Mouse (Mus musculus) bone marrow, adult 2 months (tissue): ENCODE measurements around the gene Hspe1.

Experiments used
- CTCF ChIP-seq: fragments of 200-500 bp; IDR thresholded peaks from 2 replicates; pipeline ENCODE4 v1.5.1; 2011; ENCODE audit warnings: low read length, control low read depth; ENCODE audit not compliant: control insufficient read depth, insufficient read depth
- POLR2A ChIP-seq: fragments of 200-500 bp; IDR thresholded peaks from 2 replicates; pipeline ENCODE4 v1.6.1; 2011; ENCODE audit warnings: low read depth, mild to moderate bottlenecking, control low read depth, low read length, borderline replicate concordance; ENCODE audit not compliant: control insufficient read depth

- TF ChIP-seq CTCF (no peak), POLR2A (no peak)
Measured at GRCm38 (mm10) chr1:55130190-55130916, 42.4 kb downstream of the Hspe1 start.
